Mouse (Mus musculus): ENCODE results near the gene Arl8b. TPM values are rescaled to one million over a fixed set of nuclear protein-coding genes. Genes with fewer than 3 reads are reported as not detected.

Arl8b gene
- total and polyA plus RNA-seq, 3 experiments, result 37.7 to 120 (median 75.2) TPM

DNA sequence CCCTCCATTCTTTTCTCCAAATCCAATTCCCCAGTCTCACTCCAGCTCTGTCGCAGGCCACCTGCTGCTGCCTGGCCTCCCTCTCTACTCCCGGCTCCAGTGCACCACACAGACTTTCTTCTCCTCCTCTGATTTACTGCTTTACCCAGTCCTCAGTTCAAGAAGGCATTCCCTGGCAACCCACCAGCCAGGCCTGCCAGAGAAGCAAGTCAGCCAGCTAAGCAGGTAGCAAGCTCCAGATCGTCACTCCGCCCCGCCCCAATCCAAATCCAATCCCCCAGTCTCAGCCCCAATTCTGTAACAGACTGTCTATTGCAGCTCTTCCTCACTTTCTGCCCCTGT, 23.2 kb upstream of the Arl8b start:
- DNase-seq (ENCODE audit: low read depth, low spot score), result no peak
- no peak overlapping the region for H3K27ac ChIP-seq (ENCODE audit: control insufficient read depth, low read depth, low read length)
- H3K9ac ChIP-seq (ENCODE audit: control insufficient read depth, low read depth, low read length, poor library complexity, severe bottlenecking), result no peak overlapping the region

DNA sequence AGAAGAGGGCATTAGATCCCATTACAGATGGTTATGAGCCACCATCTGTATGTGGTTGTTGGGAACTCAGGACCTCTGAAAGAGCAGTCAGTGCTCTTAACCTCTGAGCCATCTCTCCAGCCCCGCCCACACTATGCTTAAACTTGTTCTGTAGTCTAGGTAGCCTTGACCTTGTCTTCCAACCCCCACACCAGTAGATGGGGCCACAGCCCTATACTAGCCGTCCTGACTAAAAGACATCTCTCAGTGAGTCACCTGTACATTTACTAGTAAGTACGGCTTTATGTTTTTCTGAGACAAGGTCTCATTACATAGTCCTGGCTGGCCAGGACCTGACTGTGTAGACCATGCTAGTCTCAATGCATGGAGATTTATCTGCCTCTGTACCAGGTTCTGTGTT, 12.0 kb upstream of the Arl8b start:
- Histone ChIP-seq H3K27me3 (ENCODE audit: control insufficient read depth in 1 of 2, insufficient read depth in 2 of 2, low read length in 2 of 2) (no peaks in the 10 kb centered on the region), H3K36me3 (ENCODE audit: control insufficient read depth in 1 of 2, insufficient read depth in 2 of 2, low read length in 2 of 2) (no peaks in the 10 kb centered on the region)

More for the DNA sequence above, 23.2 kb upstream of the Arl8b start:
- Histone ChIP-seq H3K9me3 (replicated peaks; ENCODE audit: insufficient read depth, low read length) (no peaks in the 10 kb centered on the region), H3K36me3 (ENCODE audit: control insufficient read depth in 1 of 2, insufficient read depth in 2 of 2, low read length in 2 of 2) (peaks cover 0 to 3% of the 10 kb centered on the region in 2 experiments; a peak in 2 of 4 replicates), H3K4me1 (ENCODE audit: control insufficient read depth in 1 of 2, insufficient read depth in 2 of 2, low read length in 2 of 2) (peaks cover 0 to 14% of the 10 kb centered on the region in 2 experiments; a peak in 2 of 4 replicates), H3K79me2 (ENCODE audit: control insufficient read depth, insufficient read depth, low read length, poor library complexity) (no peaks in the 10 kb centered on the region), H3K4me3 (ENCODE audit: control insufficient read depth in 1 of 2, insufficient read depth in 1 of 2, low read depth in 2 of 2, low read length in 2 of 2) (no peak overlapping the region), H3K27me3 (ENCODE audit: control insufficient read depth in 1 of 2, insufficient read depth in 2 of 2, low read length in 2 of 2) (no peaks in the 10 kb centered on the region; a peak in 1 of 4 replicates)
- no peak for TF ChIP-seq ZNF384 (IDR thresholded peaks at IDR 0.05; ENCODE audit: low read depth, low read length)
- TF ChIP-seq MAFK (IDR thresholded peaks at IDR 0.05; ENCODE audit: borderline replicate concordance, low read depth, low read length), result no peak
- TF ChIP-seq POLR2A (IDR thresholded peaks at IDR 0.05; ENCODE audit: control insufficient read depth in 1 of 2, insufficient read depth in 1 of 2, low read depth in 1 of 2, low read length in 2 of 2, poor library complexity in 1 of 2), result no peak
- no peak for TF ChIP-seq ZMIZ1 (IDR thresholded peaks at IDR 0.05; ENCODE audit: low read depth, low read length)
- TF ChIP-seq USF2 (IDR thresholded peaks at IDR 0.05; ENCODE audit: borderline replicate concordance in 1 of 2, insufficient read depth in 1 of 2, low read depth in 1 of 2, low read length in 2 of 2), result no peak
- no peak for TF ChIP-seq CHD2 (IDR thresholded peaks at IDR 0.05; ENCODE audit: low read length)
- no peak for TF ChIP-seq JUND (IDR thresholded peaks at IDR 0.05; ENCODE audit: low read depth, low read length)
- no peak for TF ChIP-seq POLR2AphosphoS5 (IDR thresholded peaks at IDR 0.05; ENCODE audit: borderline replicate concordance, low read depth, low read length)
- TF ChIP-seq HCFC1 (IDR thresholded peaks at IDR 0.05; ENCODE audit: low read depth, low read length), result no peak
- TF ChIP-seq TBP (IDR thresholded peaks at IDR 0.05; ENCODE audit: low read depth, low read length), result no peak
- TF ChIP-seq ETS1 (IDR thresholded peaks at IDR 0.05; ENCODE audit: low read depth, low read length), result no peak
- TF ChIP-seq NRF1 (IDR thresholded peaks at IDR 0.05; ENCODE audit: insufficient read depth, low read depth, low read length, poor library complexity, severe bottlenecking), result no peak
- TF ChIP-seq POLR2AphosphoS2 (IDR thresholded peaks at IDR 0.05; ENCODE audit: low read length), result no peak
- no peak for TF ChIP-seq SMC3 (IDR thresholded peaks at IDR 0.05; ENCODE audit: low read depth, low read length)
- no peak for TF ChIP-seq NELFE (IDR thresholded peaks at IDR 0.05; ENCODE audit: low read depth, low read length)
- no peak for TF ChIP-seq ZKSCAN1 (IDR thresholded peaks at IDR 0.05; ENCODE audit: low read depth, low read length)
- TF ChIP-seq MAX (IDR thresholded peaks at IDR 0.05; ENCODE audit: low read length), result no peak
- no peak for TF ChIP-seq MYC (IDR thresholded peaks at IDR 0.05; ENCODE audit: low read depth, low read length)

More for the DNA sequence above, 12.0 kb upstream of the Arl8b start:
- H3K27ac ChIP-seq (ENCODE audit: control insufficient read depth, low read depth, low read length), result no peak overlapping the region
- H3K9me3 ChIP-seq (replicated peaks; ENCODE audit: insufficient read depth, low read length), result no peaks in the 10 kb centered on the region
- no peak overlapping the region for H3K4me3 ChIP-seq (ENCODE audit: control insufficient read depth in 1 of 2, insufficient read depth in 1 of 2, low read depth in 2 of 2, low read length in 2 of 2)
- no peaks in the 10 kb centered on the region for H3K79me2 ChIP-seq (ENCODE audit: control insufficient read depth, insufficient read depth, low read length, poor library complexity)
- no peak for DNase-seq (ENCODE audit: low read depth, low spot score)
- H3K4me1 ChIP-seq (ENCODE audit: control insufficient read depth in 1 of 2, insufficient read depth in 2 of 2, low read length in 2 of 2), result no peaks in the 10 kb centered on the region
- TF ChIP-seq MAFK (IDR thresholded peaks at IDR 0.05; ENCODE audit: borderline replicate concordance, low read depth, low read length) (no peak), TBP (IDR thresholded peaks at IDR 0.05; ENCODE audit: low read depth, low read length) (no peak), RAD21 (IDR thresholded peaks at IDR 0.05; ENCODE audit: low read depth, low read length) (no peak), NELFE (IDR thresholded peaks at IDR 0.05; ENCODE audit: low read depth, low read length) (no peak), ZKSCAN1 (IDR thresholded peaks at IDR 0.05; ENCODE audit: low read depth, low read length) (no peak), SMC3 (IDR thresholded peaks at IDR 0.05; ENCODE audit: low read depth, low read length) (no peak), POLR2AphosphoS2 (IDR thresholded peaks at IDR 0.05; ENCODE audit: low read length) (no peak), TAL1 (IDR thresholded peaks at IDR 0.05; ENCODE audit: low read length) (no peak), MXI1 (IDR thresholded peaks at IDR 0.05; ENCODE audit: low read depth, low read length) (no peak), KAT2A (conservative IDR thresholded peaks at IDR 0.05; ENCODE audit: low read depth, low read length) (no peak), ETS1 (IDR thresholded peaks at IDR 0.05; ENCODE audit: low read depth, low read length) (no peak)
- no peak overlapping the region for H3K9ac ChIP-seq (ENCODE audit: control insufficient read depth, low read depth, low read length, poor library complexity, severe bottlenecking)
